Mouse (Mus musculus) lung, postnatal 25 days (tissue): ENCODE measurements at regions not wholly inside any gene's neighbourhood (a gene's known extent, or its start where the extent isn't known, plus 50 kb on each side); places are given as distances from the start of the nearest gene placed in this dataset.

Experiments
- DNase-seq: peaks from one replicate; pipeline ENCODE4 v3.0.0; 2022; ENCODE audit warnings: low spot score

- DNase-seq, result no peak
Measured at GRCm38 (mm10) chr5:45027876-45028275, 228.4 kb upstream of the Ldb2 start.

DNA sequence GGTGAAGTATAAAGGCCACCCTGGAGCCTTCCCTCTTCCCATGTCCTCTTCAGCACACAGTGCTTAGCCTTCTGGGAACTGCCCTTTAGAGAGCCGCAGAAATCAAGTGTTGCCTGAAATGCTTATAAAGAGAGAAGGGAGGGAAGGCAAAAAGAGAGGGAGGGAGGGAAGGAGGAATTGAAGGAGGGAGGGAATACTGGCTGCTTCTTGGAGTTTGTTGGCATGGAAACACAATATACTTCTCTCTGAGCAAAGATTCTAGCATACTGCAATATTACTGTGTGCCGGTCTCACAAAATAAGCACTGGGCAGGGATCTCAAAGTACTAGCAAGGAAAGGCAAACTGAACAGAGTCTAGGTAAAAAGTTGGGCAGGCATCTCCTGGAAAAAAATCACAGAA is 225.9 kb upstream of the Ldb2 start:
- DNase-seq, result no peak

GRCm38 (mm10) chr5:45007930-45008329 is 208.4 kb upstream of the Ldb2 start:
- no peak for DNase-seq

DNA sequence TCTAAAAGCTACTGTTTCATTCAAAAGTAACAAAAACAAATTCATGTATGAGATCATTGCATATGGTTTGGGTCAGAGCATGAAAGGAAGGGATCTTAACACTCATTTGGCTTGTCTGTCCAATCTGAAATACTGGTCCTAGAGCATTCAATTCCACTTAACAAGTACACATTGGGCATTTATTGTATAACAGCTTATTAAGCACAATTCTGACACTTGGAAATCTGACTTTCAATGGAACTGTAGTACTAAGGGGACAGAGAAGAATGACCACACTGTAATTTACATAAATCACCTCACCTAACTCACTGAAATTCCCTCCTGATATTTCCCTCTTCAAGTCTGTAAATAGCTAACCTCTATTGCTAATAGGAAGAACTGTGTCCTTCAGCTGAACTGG is 201.5 kb upstream of the Ldb2 start:
- DNase-seq, result no peak

- peak; percentile 17 for DNase-seq
Measured at GRCm38 (mm10) chr5:44999032-44999431, 199.6 kb upstream of the Ldb2 start.

DNA sequence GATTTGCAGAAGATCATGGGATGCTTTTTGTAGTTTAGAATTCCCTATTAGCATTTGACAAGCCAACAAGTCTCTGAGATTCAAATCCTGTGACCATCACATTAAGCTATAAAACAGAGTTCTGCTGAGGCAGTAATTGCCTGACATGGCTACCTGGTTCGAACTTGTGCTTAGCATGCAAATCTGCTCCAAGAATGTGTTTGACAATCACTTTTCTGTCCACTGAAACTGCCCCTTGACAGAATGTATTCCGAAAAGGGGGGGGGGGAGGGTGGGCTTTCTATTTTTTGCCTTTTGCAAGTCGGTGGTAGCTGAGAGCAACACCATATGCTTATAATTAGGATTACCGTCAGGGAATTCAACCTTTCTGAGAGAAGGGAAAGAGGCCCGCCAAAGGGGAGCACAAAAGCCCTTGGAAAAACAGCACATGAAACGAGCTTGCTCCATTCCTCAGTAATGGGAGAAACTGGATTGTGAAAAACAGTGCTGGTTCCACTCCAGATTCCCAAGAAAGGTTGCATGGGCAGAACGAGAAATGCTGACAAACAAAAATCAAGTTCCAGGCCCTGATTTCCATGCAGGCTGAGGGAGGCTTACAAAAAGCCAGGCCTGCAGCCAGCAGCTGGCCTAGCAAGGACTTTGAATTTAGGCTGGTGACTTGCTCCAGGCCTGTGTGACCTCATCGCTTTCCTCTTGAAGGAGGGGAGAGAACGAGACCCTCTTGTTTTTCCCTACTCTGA is 176.1 kb upstream of the Ldb2 start:
- peak; percentile 11 for DNase-seq

GRCm38 (mm10) chr5:44943023-44943921 is 143.8 kb upstream of the Ldb2 start:
- DNase-seq, result peak; percentile 11

DNA sequence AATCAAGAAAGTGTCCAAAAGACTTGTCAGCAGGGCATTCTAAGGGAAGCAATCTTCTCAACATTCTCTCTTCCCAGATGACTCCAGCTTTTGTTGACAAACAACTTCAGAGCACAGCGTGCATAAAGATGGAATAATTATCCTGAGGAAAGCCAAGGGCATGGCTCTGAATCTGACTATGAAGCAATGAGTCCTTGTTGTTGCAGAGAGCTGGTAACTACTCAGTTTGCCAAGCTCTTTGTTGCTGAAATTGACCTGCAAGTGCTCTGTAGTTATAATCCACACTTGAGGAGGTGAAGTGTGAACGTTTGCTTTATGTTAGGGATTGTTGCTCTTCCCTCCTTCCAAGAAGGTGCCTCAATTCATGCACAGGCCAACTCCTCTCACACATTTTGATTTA is 143.1 kb upstream of the Ldb2 start:
- DNase-seq, result no peak

- DNase-seq, result no peak
Measured at GRCm38 (mm10) chr5:44925476-44925875, 126.0 kb upstream of the Ldb2 start.

GRCm38 (mm10) chr5:44922129-44922775 is 122.8 kb upstream of the Ldb2 start:
- DNase-seq, result no peak

DNA sequence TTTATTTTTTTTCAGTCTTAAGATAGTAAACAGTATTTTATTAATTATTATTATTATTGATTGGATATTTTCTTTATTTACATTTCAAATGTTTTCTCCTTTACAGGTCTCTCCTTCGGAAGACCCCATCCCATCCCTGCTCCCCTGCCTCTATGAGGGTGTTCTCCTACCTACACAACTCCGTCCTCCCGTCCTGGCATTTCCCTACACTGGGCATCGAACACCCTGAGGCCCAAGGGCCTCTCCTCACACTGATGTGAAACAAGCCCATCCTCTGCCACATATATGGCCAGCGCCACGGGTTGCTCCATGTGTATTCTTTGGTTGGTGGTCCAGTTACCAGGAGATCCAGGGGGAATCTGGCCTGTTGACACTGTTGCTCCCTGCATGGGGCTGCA is 118.3 kb upstream of the Ldb2 start:
- no peak for DNase-seq

DNA sequence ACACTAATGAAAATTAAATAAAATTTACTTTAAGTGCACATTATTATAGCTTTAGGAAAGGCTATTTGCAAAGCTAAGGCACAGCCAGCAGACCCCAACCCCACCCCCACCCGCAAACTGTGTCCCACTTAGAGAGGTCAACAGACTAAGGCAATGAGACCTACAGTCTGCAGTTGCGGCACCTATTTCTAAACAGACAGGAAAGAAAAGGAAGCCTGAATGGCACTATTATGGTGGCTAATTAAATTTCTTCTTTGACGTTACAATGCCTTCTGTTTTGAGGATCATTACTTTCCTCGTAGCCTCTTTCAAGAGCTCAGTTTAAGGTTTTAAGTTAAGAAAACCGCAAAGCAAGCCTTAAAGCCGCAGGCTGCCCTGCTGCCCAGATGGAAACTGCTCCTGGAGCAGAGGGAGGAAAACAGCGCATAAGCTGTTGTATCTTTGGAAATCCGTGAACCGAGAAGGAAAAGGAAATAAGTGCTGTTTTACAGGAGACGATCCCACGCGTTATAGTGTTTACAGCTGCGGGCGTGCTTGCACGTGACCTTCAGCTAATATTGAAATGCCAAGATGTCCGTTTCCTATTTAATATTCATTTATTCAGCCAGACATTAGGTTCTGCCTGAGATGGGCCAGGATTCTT is 117.8 kb upstream of the Ldb2 start:
- DNase-seq, result no peak

- no peak for DNase-seq
Measured at GRCm38 (mm10) chr5:44902541-44902940, 103.1 kb upstream of the Ldb2 start.

- no peak for DNase-seq
Measured at GRCm38 (mm10) chr5:44886566-44887070, 87.1 kb upstream of the Ldb2 start.

DNA sequence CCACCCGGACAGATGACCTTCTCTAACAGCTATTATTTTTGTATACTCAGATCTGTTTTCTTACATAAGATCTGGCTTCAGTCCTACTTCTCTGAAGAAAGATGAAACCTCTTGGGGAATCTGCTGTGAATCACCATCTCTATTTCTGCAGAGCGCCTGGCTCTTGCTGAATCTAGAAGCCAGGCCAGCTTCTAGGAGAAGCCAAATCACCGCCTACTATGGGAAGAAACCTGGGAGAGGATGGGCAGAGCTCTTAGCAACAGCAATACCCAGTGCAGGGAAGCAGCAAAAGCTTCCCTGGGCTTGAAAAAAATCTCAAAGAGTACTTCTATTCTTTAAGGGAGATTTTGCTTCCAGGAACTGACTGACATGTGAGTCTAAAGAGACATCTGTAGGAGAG is 77.5 kb upstream of the Ldb2 start:
- DNase-seq, result peak; percentile 43

- DNase-seq, result no peak
Measured at GRCm38 (mm10) chr5:44872243-44872642, 72.8 kb upstream of the Ldb2 start.

DNA sequence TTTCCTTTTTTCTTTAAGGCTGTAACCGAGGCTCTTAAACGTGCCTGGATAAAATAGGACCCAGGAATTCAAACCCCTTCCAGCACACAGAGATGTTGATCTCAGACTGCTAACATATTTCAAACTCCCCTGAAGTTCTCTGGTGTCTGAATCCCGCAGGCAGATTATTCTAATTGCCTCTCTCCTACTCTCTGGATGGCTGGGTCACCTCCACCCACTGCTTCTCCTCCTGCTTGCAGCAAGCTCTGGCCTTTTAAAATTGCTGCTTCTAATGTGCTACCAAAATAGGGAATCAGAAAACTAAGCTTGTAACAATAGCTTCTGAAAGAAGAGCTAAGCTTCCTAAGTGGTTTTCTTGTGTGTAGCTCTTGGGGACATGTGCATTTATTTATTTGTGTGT is 64.4 kb upstream of the Ldb2 start:
- DNase-seq, result no peak

- DNase-seq, result no peak
Measured at GRCm38 (mm10) chr5:44863349-44863748, 63.9 kb upstream of the Ldb2 start.

GRCm38 (mm10) chr5:44854189-44854588 is 54.7 kb upstream of the Ldb2 start:
- DNase-seq, result no peak
